ENCODE assay signal across 29 mouse cellular contexts in the genomic region with DNA sequence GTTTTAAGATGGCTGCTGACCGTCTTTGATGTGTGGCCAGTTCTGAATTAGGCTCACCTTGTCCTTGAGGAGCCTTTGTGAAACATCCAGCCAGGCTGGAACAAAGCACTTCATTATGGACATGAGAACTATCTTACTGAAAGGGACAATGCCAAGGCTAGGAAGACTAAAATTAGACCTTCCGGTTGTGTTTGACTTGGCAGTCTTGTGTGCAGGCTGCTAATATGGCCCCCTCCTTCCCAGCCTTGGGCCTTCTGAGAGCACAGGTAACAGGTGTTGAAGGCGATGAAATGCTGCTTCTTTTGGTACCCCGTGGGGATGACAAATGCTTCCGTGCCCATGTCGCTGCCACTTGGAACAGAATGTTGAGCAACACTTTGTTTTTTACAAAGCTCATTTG. TPM values are rescaled to one million over a fixed set of nuclear protein-coding genes. Genes with fewer than 3 reads are reported as not detected.
DNase-seq lines count a peak whose midpoint lies in the region.
"Had no signal": no experiment of that assay in that cellular context is flagged by ENCODE, and none has a peak within 500 bp of the region (broad histone marks: within the 10 kb centered on the region; RNA-seq: fewer than 3 reads in every experiment).

No protein-coding gene starts in this region.

- peak; percentile 40 for DNase-seq in adrenal gland, adult 2 months
- DNase-seq in adrenal gland, adult 18-20 months (ENCODE audit: low spot score in 2 of 2) = no peak
- DNase-seq in adrenal gland, postnatal 14 days = peak; percentile 42
- peak; percentile 79 to 88 for DNase-seq in cerebellum, adult 18-20 months
- DNase-seq in cerebellum, postnatal 10 days = peak; percentile 66 to 67
- no peak for DNase-seq in thymus, postnatal 0 days (ENCODE audit: low spot score)
- DNase-seq in MN1 (ENCODE audit: low spot score) = no peak
- no peak for DNase-seq in right cerebral cortex, postnatal 14 days
- DNase-seq: gastrocnemius, postnatal 10 days; heart, adult 11 months; heart, postnatal 4 days; kidney, adult 9 months; kidney, postnatal 10 days; layer of hippocampus, adult 9-11 months; liver; lung, adult 2 months; lung, postnatal 10 days; midbrain, embryonic 14.5 days; retina, postnatal 1 day; thymus, adult 18-20 months; thymus, postnatal 36 days had no signal

RNA-seq across cellular contexts. Expression of a gene that starts 37.6 kb away (rescaled TPM):
- total RNA-seq in adrenal gland, adult 2 months (2021) = 10 to 100 TPM; 37.3 to 69.8 TPM
- polyA plus RNA-seq in adrenal gland, adult 2 months (2012; rRNA removed) = 2.1 and 4.3 TPM in 2 replicates
- 10 to 100 TPM; 38.4 to 47.3 TPM for total RNA-seq in adrenal gland, adult 18-20 months (2021)
- 22.6 and 27.6 TPM in 2 replicates for total RNA-seq in adrenal gland, postnatal 14 days (2021)
- polyA plus RNA-seq in thymus, postnatal 0 days (2015; fragmentation: Nextera tagmentation; extraction: Ambion mirVana) = 0.14 and 0.17 TPM in 2 replicates
- total RNA-seq: common myeloid progenitor, adult 5-6 weeks; megakaryocyte-erythroid progenitor cell, adult 5-6 weeks had no signal
- polyA plus RNA-seq: G1E; macrophage; Patski; spleen, adult 2 months had no signal

RNA-seq across cellular contexts. Expression of a gene that starts 57.1 kb away (rescaled TPM):
- under 1 TPM; 0.12 to 0.21 TPM for total RNA-seq in adrenal gland, adult 2 months (2021)
- polyA plus RNA-seq in adrenal gland, adult 2 months (2012; rRNA removed) = not detected in 2 replicates
- not detected for total RNA-seq in adrenal gland, adult 18-20 months (2021)
- total RNA-seq in adrenal gland, postnatal 14 days (2021) = 0.23 and 0.26 TPM in 2 replicates
- 0.07 TPM in 1 of 2 replicates, not detected in the other for polyA plus RNA-seq in thymus, postnatal 0 days (2015; fragmentation: Nextera tagmentation; extraction: Ambion mirVana)
- total RNA-seq: heart, postnatal 4 days; megakaryocyte-erythroid progenitor cell, adult 5-6 weeks had no signal
- polyA plus RNA-seq: G1E; large intestine, adult 2 months; liver, embryonic 14.5 days; lung, adult 2 months; macrophage; Patski; spleen, adult 2 months had no signal

Comparison
In these comparisons a context has a peak if more than half of its experiments do, and no peak if none do; other contexts are left out.
1. DNase-seq: peak in adrenal gland, adult 2 months (single experiment), adrenal gland, postnatal 14 days (single experiment), cerebellum, adult 18-20 months (2 of 2) and cerebellum, postnatal 10 days (2 of 2); none in adrenal gland, adult 18-20 months (0 of 2), thymus, postnatal 0 days (single experiment), MN1 (single experiment) and right cerebral cortex, postnatal 14 days (single experiment).